Mouse (Mus musculus) CH12.LX (cell line): ENCODE measurements around the gene Olfr1306.

Source experiments
- BHLHE40 ChIP-seq: IDR thresholded peaks from 2 replicates; pipeline ENCODE4 v1.6.1; 2011; ENCODE audit warnings: mild to moderate bottlenecking, low read depth, low read length, improper control_type of control experiment
- CTCF ChIP-seq, 2 experiments: IDR thresholded peaks in 1 of 2; conservative IDR thresholded peaks in 1 of 2; 2 replicates each; pipeline ENCODE4 v1.5.1; 2011 to 2012; ENCODE audit warnings: low read depth in 2 of 2, low read length in 2 of 2, improper control_type of control experiment in 1 of 2, inconsistent platforms in 1 of 2, mild to moderate bottlenecking in 1 of 2, moderate library complexity in 1 of 2
- EP300 ChIP-seq: IDR thresholded peaks from 2 replicates; pipeline ENCODE4 v1.6.1; 2011; ENCODE audit warnings: low read length, improper control_type of control experiment
- JUND ChIP-seq: conservative IDR thresholded peaks from 2 replicates; pipeline ENCODE4 v1.6.1; 2011; ENCODE audit warnings: low read depth, low read length, improper control_type of control experiment
- KAT2A ChIP-seq: IDR thresholded peaks from 2 replicates; pipeline ENCODE4 v1.6.1; 2012; ENCODE audit warnings: low read length, improper control_type of control experiment, inconsistent platforms; ENCODE audit not compliant: insufficient replicate concordance
- MAZ ChIP-seq: IDR thresholded peaks from 2 replicates; pipeline ENCODE4 v1.6.1; 2012; ENCODE audit warnings: low read depth, mild to moderate bottlenecking, inconsistent platforms, low read length, improper control_type of control experiment, moderate library complexity
- NRF1 ChIP-seq: IDR thresholded peaks from 2 replicates; pipeline ENCODE4 v1.6.1; 2014; ENCODE audit warnings: low read depth, mild to moderate bottlenecking, inconsistent platforms, low read length, improper control_type of control experiment, moderate library complexity
- POLR2A ChIP-seq: IDR thresholded peaks from 2 replicates; pipeline ENCODE4 v1.6.1; 2011; ENCODE audit warnings: low read depth, mild to moderate bottlenecking, improper control_type of control experiment, low read length
- RAD21 ChIP-seq: IDR thresholded peaks from 2 replicates; pipeline ENCODE4 v1.6.1; 2011; ENCODE audit warnings: low read depth, mild to moderate bottlenecking, low read length, improper control_type of control experiment, moderate library complexity
- TCF12 ChIP-seq: IDR thresholded peaks from 2 replicates; pipeline ENCODE4 v1.6.1; 2014; ENCODE audit warnings: low read depth, mild to moderate bottlenecking, inconsistent platforms, low read length, improper control_type of control experiment

- TF ChIP-seq KAT2A (no peak), POLR2A (no peak), CTCF (conservative IDR thresholded peaks at IDR 0.05 in 1 of 2, IDR thresholded peaks at IDR 0.05 in 1 of 2; ENCODE audit: low read depth in 2 of 2, low read length in 2 of 2) (no peak), TCF12 (no peak), EP300 (no peak), RAD21 (no peak), NRF1 (no peak), JUND (no peak), BHLHE40 (no peak), MAZ (no peak)
Measured at GRCm38 (mm10) chr2:111964844-111965243, 48.8 kb upstream of the Olfr1306 start, which contains the start of gene Olfr1308.
